ENCODE assay signal across 8 mouse cellular contexts in the genomic region with DNA sequence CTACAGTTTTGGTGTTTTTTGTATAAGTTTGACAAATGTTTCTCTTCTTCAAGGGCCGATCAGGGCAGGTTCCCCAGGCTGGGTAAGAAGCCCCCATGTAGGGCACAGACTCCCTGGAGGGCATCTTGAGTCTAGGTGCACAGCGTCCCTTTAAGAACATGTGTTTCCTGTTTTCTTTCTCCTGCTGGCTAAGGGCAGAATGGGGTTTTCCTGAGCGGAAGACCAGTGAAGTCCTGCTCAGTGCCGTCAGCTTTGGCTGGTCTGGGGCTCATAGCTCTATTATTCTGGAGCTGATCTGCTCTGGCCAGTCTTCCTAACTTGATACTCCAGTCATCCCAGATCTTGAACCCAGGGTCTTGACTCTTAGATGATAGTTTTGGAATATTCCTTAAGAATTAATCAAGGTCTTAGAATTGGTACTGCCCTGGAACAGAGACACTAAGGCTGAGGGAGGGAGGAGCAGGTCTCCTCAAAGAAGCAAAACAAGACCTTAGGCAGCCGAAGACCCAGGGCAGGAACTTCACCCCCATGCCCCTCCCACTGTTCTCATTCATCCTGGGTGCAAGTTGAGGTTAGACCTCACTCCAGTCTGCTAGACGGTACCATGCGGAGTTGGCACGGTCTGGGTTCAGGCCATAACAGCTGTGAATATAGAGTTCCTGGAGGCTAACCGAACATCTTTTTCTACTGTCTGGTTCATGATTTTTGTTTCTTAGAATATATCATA.
DNase-seq lines count a peak whose midpoint lies in the region; ATAC-seq and TF ChIP-seq lines count a peak whose summit lies in the region.

No protein-coding gene starts in this region.

- H3K4me1 ChIP-seq in embryonic facial prominence, embryonic 15.5 days, result peaks cover 64% of the 10 kb centered on the region
- peaks cover 18% of the 10 kb centered on the region; the same call in 1 of the 2 replicates for H3K4me1 ChIP-seq in kidney, postnatal 0 days (replicated peaks; ENCODE audit: insufficient read depth, low read length)

- 0 out of 2 replicates have a peak overlapping the region, but pooled peaks have one; percentile 34 for H3K27ac ChIP-seq in embryonic facial prominence, embryonic 15.5 days (replicated peaks)
- 0 out of 2 replicates have a peak overlapping the region, but pooled peaks have one; percentile 1 for H3K27ac ChIP-seq in kidney, postnatal 0 days

- no peak overlapping the region for H3K4me2 ChIP-seq in embryonic facial prominence, embryonic 15.5 days (replicated peaks)
- no peak overlapping the region for H3K4me2 ChIP-seq in kidney, postnatal 0 days (ENCODE audit: low read length)

- no peaks in the 10 kb centered on the region for H3K9me3 ChIP-seq in embryonic facial prominence, embryonic 15.5 days (replicated peaks)
- no peaks in the 10 kb centered on the region for H3K9me3 ChIP-seq in kidney, postnatal 0 days (replicated peaks; ENCODE audit: low read length)

- no peak overlapping the region for H3K9ac ChIP-seq in embryonic facial prominence, embryonic 15.5 days
- no peak overlapping the region for H3K9ac ChIP-seq in kidney, postnatal 0 days (ENCODE audit: low read depth, low read length)

- 58% methylated on average over 9 of the region's 9 CpGs for WGBS in embryonic facial prominence, embryonic 15.5 days
- WGBS in kidney, postnatal 0 days, result 60% methylated on average over 9 of the region's 9 CpGs

- no peak; the same call in 1 of the 2 replicates for TF ChIP-seq CTCF in kidney, postnatal 0 days (IDR thresholded peaks at IDR 0.05; ENCODE audit: low read depth)

- H3K36me3 ChIP-seq in embryonic facial prominence, embryonic 15.5 days, result no peaks in the 10 kb centered on the region
- no peaks in the 10 kb centered on the region for H3K36me3 ChIP-seq in kidney, postnatal 0 days (ENCODE audit: insufficient read depth, low read length)

- no peak for ATAC-seq in embryonic facial prominence, embryonic 15.5 days (ENCODE audit: insufficient number of reproducible peaks, low FRiP score, low TSS enrichment, low read depth)
- ATAC-seq in kidney, postnatal 0 days (replicated peaks; ENCODE audit: low FRiP score, low read depth), result no peak
- ATAC-seq in neutrophil, adult 5-6 weeks (ENCODE audit: extremely low read depth, insufficient number of reproducible peaks, low FRiP score, poor library complexity, severe bottlenecking), result peak; percentile 35

- DNase-seq in spleen, adult 18-20 months, result peak; percentile 41 to 50
- DNase-seq in spleen, adult 12 weeks (ENCODE audit: low spot score), result no peak
- DNase-seq in kidney, postnatal 0 days (ENCODE audit: low spot score), result peak; percentile 62
- no peak for DNase-seq in left cerebral cortex, adult 11 months (ENCODE audit: low spot score)
- no peak for DNase-seq in urinary bladder, postnatal 10 days (ENCODE audit: low spot score)
- DNase-seq in layer of hippocampus, postnatal 14 days (ENCODE audit: low spot score in 2 of 2), result no peak

- no peaks in the 10 kb centered on the region for H3K27me3 ChIP-seq in embryonic facial prominence, embryonic 15.5 days
- no peaks in the 10 kb centered on the region for H3K27me3 ChIP-seq in kidney, postnatal 0 days (ENCODE audit: insufficient read depth, low read length)

- no peak overlapping the region for H3K4me3 ChIP-seq in embryonic facial prominence, embryonic 15.5 days (replicated peaks)
- H3K4me3 ChIP-seq in kidney, postnatal 0 days (replicated peaks; ENCODE audit: low read depth, low read length), result no peak overlapping the region

Comparison
In these comparisons a context has a peak if more than half of its experiments do, and no peak if none do; other contexts are left out.
1. DNase-seq: peak in spleen, adult 18-20 months (2 of 2) and kidney, postnatal 0 days (single experiment); none in spleen, adult 12 weeks (single experiment), left cerebral cortex, adult 11 months (single experiment), urinary bladder, postnatal 10 days (single experiment) and layer of hippocampus, postnatal 14 days (0 of 2).